Mouse (Mus musculus) MEL (cell line): Measurements from ENCODE around the gene Dmrt2. TPM values are rescaled to one million over a fixed set of nuclear protein-coding genes. Genes with fewer than 3 reads are reported as not detected.

Experiments used
- DNase-seq: peaks from one replicate; pipeline ENCODE4 v3.0.0; 2011; ENCODE audit warnings: low read depth, low spot score
- H3K27ac ChIP-seq: 2 replicates; pipeline ENCODE4 v1.5.1; 2012; ENCODE audit warnings: low read depth, mild to moderate bottlenecking, control low read depth, low read length, moderate library complexity; ENCODE audit not compliant: control insufficient read depth
- H3K27me3 ChIP-seq, 2 experiments: fragments of 150-350 bp in 1 of 2; sonication (generic) in 1 of 2; 2 replicates each; pipeline ENCODE4 v1.6.1; 2012; ENCODE audit warnings: low read length in 2 of 2, mild to moderate bottlenecking in 2 of 2, improper control_type of control experiment in 1 of 2, moderate library complexity in 1 of 2; ENCODE audit not compliant: insufficient read depth in 2 of 2, control insufficient read depth in 1 of 2
- H3K36me3 ChIP-seq, 2 experiments: 2 replicates each; pipeline ENCODE4 v1.6.1; 2012 to 2014; ENCODE audit warnings: low read length in 2 of 2, improper control_type of control experiment in 1 of 2, inconsistent platforms in 1 of 2, mild to moderate bottlenecking in 1 of 2; ENCODE audit not compliant: insufficient read depth in 2 of 2, control insufficient read depth in 1 of 2
- H3K4me1 ChIP-seq, 2 experiments: fragments of 150-350 bp in 1 of 2; sonication (generic) in 1 of 2; 2 replicates each; pipeline ENCODE4 v1.6.1; 2012; ENCODE audit warnings: low read length in 2 of 2, improper control_type of control experiment in 1 of 2, mild to moderate bottlenecking in 1 of 2; ENCODE audit not compliant: insufficient read depth in 2 of 2, control insufficient read depth in 1 of 2
- H3K4me3 ChIP-seq, 2 experiments: fragments of 150-350 bp in 1 of 2; sonication (generic) in 1 of 2; 2 replicates each; pipeline ENCODE4 v1.5.1; 2012; ENCODE audit warnings: low read depth in 2 of 2, low read length in 2 of 2, mild to moderate bottlenecking in 2 of 2, moderate library complexity in 2 of 2, control low read depth in 1 of 2, improper control_type of control experiment in 1 of 2; ENCODE audit not compliant: control insufficient read depth in 1 of 2, insufficient read depth in 1 of 2
- H3K79me2 ChIP-seq: 2 replicates; pipeline ENCODE4 v1.6.1; 2012; ENCODE audit warnings: mild to moderate bottlenecking, low read length, moderate library complexity; ENCODE audit not compliant: control insufficient read depth, poor library complexity, insufficient read depth
- H3K9ac ChIP-seq: 2 replicates; pipeline ENCODE4 v1.6.1; 2012; ENCODE audit warnings: low read depth, mild to moderate bottlenecking, control low read depth, low read length, moderate library complexity; ENCODE audit not compliant: control insufficient read depth, poor library complexity, severe bottlenecking
- H3K9me3 ChIP-seq: fragments of 150-350 bp; sonication (generic); replicated peaks from 2 replicates; pipeline ENCODE4 v1.6.1; 2012; ENCODE audit warnings: mild to moderate bottlenecking, low read length, improper control_type of control experiment, moderate library complexity; ENCODE audit not compliant: insufficient read depth
- BHLHE40 ChIP-seq: IDR thresholded peaks from 2 replicates; pipeline ENCODE4 v1.6.1; 2012; ENCODE audit warnings: low read depth, mild to moderate bottlenecking, inconsistent platforms, low read length, improper control_type of control experiment, borderline replicate concordance
- CHD1 ChIP-seq: IDR thresholded peaks from 2 replicates; pipeline ENCODE4 v1.6.1; 2012; ENCODE audit warnings: low read depth, mild to moderate bottlenecking, inconsistent platforms, low read length, improper control_type of control experiment
- CHD2 ChIP-seq: IDR thresholded peaks from 2 replicates; pipeline ENCODE4 v1.6.1; 2011; ENCODE audit warnings: low read length, improper control_type of control experiment
- CTCF ChIP-seq, 3 experiments: IDR thresholded peaks in 2 of 3; conservative IDR thresholded peaks in 1 of 3; 2 replicates each; pipeline ENCODE4 v1.5.1; 2011 to 2012; ENCODE audit warnings: low read length in 3 of 3, low read depth in 2 of 3, mild to moderate bottlenecking in 2 of 3, improper control_type of control experiment in 1 of 3, inconsistent platforms in 1 of 3, mixed read lengths in 1 of 3, moderate library complexity in 1 of 3; ENCODE audit not compliant: control insufficient read depth in 1 of 3, insufficient read depth in 1 of 3, poor library complexity in 1 of 3, severe bottlenecking in 1 of 3
- GATA1 ChIP-seq: IDR thresholded peaks from 2 replicates; pipeline ENCODE4 v1.6.1; 2011; ENCODE audit warnings: low read depth, low read length, improper control_type of control experiment
- HCFC1 ChIP-seq: IDR thresholded peaks from 2 replicates; pipeline ENCODE4 v1.6.1; 2012; ENCODE audit warnings: low read depth, mild to moderate bottlenecking, inconsistent platforms, low read length, improper control_type of control experiment, moderate library complexity
- JUND ChIP-seq: IDR thresholded peaks from 2 replicates; pipeline ENCODE4 v1.6.1; 2011; ENCODE audit warnings: low read depth, mild to moderate bottlenecking, improper control_type of control experiment, low read length
- MAFK ChIP-seq: IDR thresholded peaks from 2 replicates; pipeline ENCODE4 v1.6.1; 2011; ENCODE audit warnings: low read depth, mild to moderate bottlenecking, low read length, improper control_type of control experiment, borderline replicate concordance
- MAZ ChIP-seq: IDR thresholded peaks from 2 replicates; pipeline ENCODE4 v1.6.1; 2012; ENCODE audit warnings: low read depth, mild to moderate bottlenecking, inconsistent platforms, low read length, improper control_type of control experiment
- RAD21 ChIP-seq: IDR thresholded peaks from 2 replicates; pipeline ENCODE4 v1.6.1; 2011; ENCODE audit warnings: mild to moderate bottlenecking, low read depth, low read length, improper control_type of control experiment
- SMC3 ChIP-seq: IDR thresholded peaks from 2 replicates; pipeline ENCODE4 v1.6.1; 2011; ENCODE audit warnings: low read depth, low read length, improper control_type of control experiment
- TAL1 ChIP-seq: IDR thresholded peaks from 2 replicates; pipeline ENCODE4 v1.6.1; 2012; ENCODE audit warnings: mild to moderate bottlenecking, inconsistent platforms, low read length, moderate library complexity, mixed read lengths
- TBP ChIP-seq: IDR thresholded peaks from 2 replicates; pipeline ENCODE4 v1.8.0; 2011; ENCODE audit warnings: low read depth, low read length, improper control_type of control experiment
- ZC3H11A ChIP-seq: IDR thresholded peaks from 2 replicates; pipeline ENCODE4 v1.6.1; 2012; ENCODE audit warnings: low read depth, mild to moderate bottlenecking, inconsistent platforms, low read length, improper control_type of control experiment
- ZKSCAN1 ChIP-seq: IDR thresholded peaks from 2 replicates; pipeline ENCODE4 v1.6.1; 2012; ENCODE audit warnings: low read depth, mild to moderate bottlenecking, inconsistent platforms, low read length, improper control_type of control experiment, moderate library complexity
- polyA plus RNA-seq, 2 experiments: library from polyadenylated mRNA; stranded (reverse) in 1 of 2; unstranded in 1 of 2; fragments of >175 nt in 1 of 2; fragments of >200 nt in 1 of 2; gene quantifications; 2 replicates each; pipeline versions ENCODE4 v1.2.1 to v1.2.4; 2012; ENCODE audit warnings: low replicate concordance in 2 of 2, low read depth in 1 of 2; ENCODE audit not compliant: insufficient read length in 2 of 2, insufficient read depth in 1 of 2, missing spikeins in 1 of 2
- total RNA-seq: library from RNA; depleted of rRNA; stranded (reverse); fragments of 300-350 nt; gene quantifications from 2 replicates; pipeline ENCODE4 v1.2.3, GENCODE M21; 2012

Dmrt2 gene
- total and polyA plus RNA-seq, 3 experiments, result not detected

DNA sequence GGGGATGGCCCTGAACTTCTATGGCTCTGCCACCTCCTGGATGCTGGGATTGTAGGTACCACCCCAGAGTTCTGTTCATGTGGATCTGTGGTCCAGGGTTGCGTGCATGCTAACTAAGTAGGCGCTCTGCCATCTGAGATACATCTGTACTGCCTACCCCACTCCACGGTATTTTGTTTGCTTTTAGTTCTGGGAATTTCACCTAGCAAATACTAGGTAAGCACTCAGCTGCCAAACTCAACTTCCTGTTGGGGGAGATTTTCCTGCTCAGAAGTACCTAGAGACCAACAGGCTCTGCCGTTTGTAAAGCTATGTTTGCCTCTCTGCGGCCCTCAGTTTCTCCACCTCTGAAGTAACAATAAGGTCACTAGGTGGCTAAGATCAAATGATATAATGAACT lies 37.1 kb upstream of the Dmrt2 start:
- Histone ChIP-seq H3K36me3 (no peaks in the 10 kb centered on the region), H3K79me2 (no peaks in the 10 kb centered on the region), H3K9me3 (no peaks in the 10 kb centered on the region), H3K4me1 (no peaks in the 10 kb centered on the region), H3K4me3 (no peak overlapping the region), H3K27me3 (no peaks in the 10 kb centered on the region), H3K27ac (no peak overlapping the region), H3K9ac (no peak overlapping the region)
- DNase-seq, result no peak
- TF ChIP-seq MAZ (no peak), TAL1 (no peak), GATA1 (no peak), CHD2 (no peak), JUND (no peak), SMC3 (no peak), HCFC1 (no peak), BHLHE40 (no peak), ZKSCAN1 (no peak), MAFK (no peak), CTCF (IDR thresholded peaks at IDR 0.05 in 2 of 3, conservative IDR thresholded peaks at IDR 0.05 in 1 of 3; ENCODE audit: control insufficient read depth in 1 of 3, insufficient read depth in 1 of 3, low read depth in 2 of 3, low read length in 3 of 3, poor library complexity in 1 of 3, severe bottlenecking in 1 of 3) (no peak), CHD1 (no peak)

DNA sequence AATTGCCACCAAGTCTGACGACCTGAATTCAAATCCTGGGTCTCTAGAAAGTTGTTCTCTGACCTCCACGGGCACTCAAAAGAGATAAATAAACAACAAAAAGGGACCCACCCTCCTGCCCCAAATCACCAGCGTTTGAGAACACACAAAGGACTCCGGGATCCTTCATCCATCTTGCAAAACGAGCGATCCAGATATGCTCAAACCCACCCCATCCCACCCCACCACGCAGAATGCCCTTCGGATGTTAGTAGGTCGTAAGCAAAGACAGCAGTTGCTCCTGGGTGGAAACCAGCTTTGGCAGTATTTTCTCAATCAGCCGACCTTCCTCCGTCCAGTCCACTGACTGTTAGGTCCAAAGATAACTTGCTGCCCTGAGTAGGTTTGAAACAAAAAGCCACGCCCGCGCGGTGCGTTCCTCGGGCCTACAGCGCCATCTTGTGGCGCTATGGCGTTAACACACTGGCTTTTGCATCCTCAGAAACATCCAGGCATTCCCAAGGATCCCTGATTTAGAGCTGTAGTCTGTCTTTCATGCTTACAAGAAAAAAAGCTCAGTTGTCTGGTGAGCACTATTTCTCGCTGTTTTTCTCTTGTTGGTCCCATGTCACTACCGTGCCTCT lies 36.5 kb upstream of the Dmrt2 start:
- TF ChIP-seq SMC3 (peak; percentile 63), ZC3H11A (0 out of 2 replicates have a peak, but pooled peaks have one; percentile 29), TBP (no peak), RAD21 (peak; percentile 72), CTCF (IDR thresholded peaks at IDR 0.05 in 2 of 3, conservative IDR thresholded peaks at IDR 0.05 in 1 of 3; ENCODE audit: control insufficient read depth in 1 of 3, insufficient read depth in 1 of 3, low read depth in 2 of 3, low read length in 3 of 3, poor library complexity in 1 of 3, severe bottlenecking in 1 of 3) (peak; percentile 55 to 86 (median 74))
- TF ChIP-seq, all 39 proteins: peak for 4
- Histone ChIP-seq H3K27ac (no peak overlapping the region), H3K4me3 (no peak overlapping the region), H3K4me1 (no peaks in the 10 kb centered on the region), H3K9ac (no peak overlapping the region), H3K27me3 (no peaks in the 10 kb centered on the region), H3K9me3 (no peaks in the 10 kb centered on the region), H3K36me3 (no peaks in the 10 kb centered on the region), H3K79me2 (no peaks in the 10 kb centered on the region)
- DNase-seq, result peak; percentile 41
